ENCODE assay signal across 13 mouse cellular contexts in genomic region chr2:172222891-172223290, GRCm38 (mm10). TPM values are rescaled to one million over a fixed set of nuclear protein-coding genes. Genes with fewer than 3 reads are reported as not detected.
DNase-seq lines count a peak whose midpoint lies in the region.
"Had no signal": no experiment of that assay in that cellular context is flagged by ENCODE, and none has a peak within 500 bp of the region (broad histone marks: within the 10 kb centered on the region; RNA-seq: fewer than 3 reads in every experiment).

No protein-coding gene starts in this region.

- DNase-seq in cerebellum, adult 11-12 months, result peak; percentile 22
- no peak for DNase-seq in cerebellum, adult 8-10 months
- peak; percentile 21 for DNase-seq in layer of hippocampus, adult 11-12 months (ENCODE audit: low spot score)
- DNase-seq in layer of hippocampus, postnatal 25 days (ENCODE audit: extremely low spot score in 1 of 2, low spot score in 1 of 2), result no peak
- DNase-seq in right cerebral cortex, postnatal 4 days, result peak; percentile 52
- DNase-seq in right cerebral cortex, postnatal 25 days, result no peak
- peak; percentile 14 to 42 for DNase-seq in layer of hippocampus, postnatal 36 days
- DNase-seq in adrenal gland, postnatal 36 days, result no peak
- DNase-seq: adrenal gland, postnatal 10 days; liver; lung, adult 2 months had no signal

RNA-seq across cellular contexts. Expression of gene Mc3r, which starts 25.4 kb away (rescaled TPM):
- total RNA-seq in layer of hippocampus, postnatal 25 days (2021), result under 1 TPM; 0.12 to 0.23 TPM
- not detected for total RNA-seq in layer of hippocampus, postnatal 36 days (2021)
- not detected for total RNA-seq in adrenal gland, postnatal 36 days (2021)
- total RNA-seq: adrenal gland, postnatal 10 days; CH12.LX; monocyte, adult 5-6 weeks had no signal

Comparison
In these comparisons a context has a peak if more than half of its experiments do, and no peak if none do; other contexts are left out.
1. DNase-seq: peak in cerebellum, adult 11-12 months (single experiment), layer of hippocampus, adult 11-12 months (single experiment), right cerebral cortex, postnatal 4 days (single experiment) and layer of hippocampus, postnatal 36 days (2 of 2); none in cerebellum, adult 8-10 months (single experiment), layer of hippocampus, postnatal 25 days (0 of 2), right cerebral cortex, postnatal 25 days (single experiment) and adrenal gland, postnatal 36 days (0 of 2).